Mouse (Mus musculus): ENCODE results near the gene Pygb. TPM values are rescaled to one million over a fixed set of nuclear protein-coding genes. Genes with fewer than 3 reads are reported as not detected.
A peak's percentile ranks its signal among the peaks of the same experiment; 100 is the strongest.

The Pygb gene
- polyA plus RNA-seq, 1 experiment from 2014 or later = 243 TPM

- H3K4me3 ChIP-seq (ENCODE audit: low read length) = no peak overlapping the region
- no peaks in the 10 kb centered on the region for H3K27me3 ChIP-seq (ENCODE audit: control insufficient read depth, insufficient read depth, low read length)
- H3K36me3 ChIP-seq (ENCODE audit: control insufficient read depth, insufficient read depth) = peaks cover 36% of the 10 kb centered on the region
- no peaks in the 10 kb centered on the region for H3K9me3 ChIP-seq (replicated peaks; ENCODE audit: control insufficient read depth, low read length)
- no peak overlapping the region for H3K27ac ChIP-seq (ENCODE audit: low read length)
- H3K4me2 ChIP-seq (ENCODE audit: low read depth, low read length) = no peak overlapping the region
- 92% methylated on average over 3 of the region's 3 CpGs for WGBS
- no peak for ATAC-seq (replicated peaks; ENCODE audit: extremely low read depth, insufficient read depth, low FRiP score)
- peaks cover 15% of the 10 kb centered on the region for H3K4me1 ChIP-seq (ENCODE audit: control insufficient read depth, insufficient read depth, low read length)
- H3K9ac ChIP-seq (ENCODE audit: low read length) = no peak overlapping the region
These were observed 31.5 kb upstream of the Pygb start for GRCm38 (mm10) chr2:150755016-150755415.

- Histone ChIP-seq H3K4me3 (ENCODE audit: low read length) (no peak overlapping the region), H3K27me3 (ENCODE audit: control insufficient read depth, insufficient read depth, low read length) (no peaks in the 10 kb centered on the region), H3K36me3 (ENCODE audit: control insufficient read depth, insufficient read depth) (peaks cover 42% of the 10 kb centered on the region), H3K9ac (ENCODE audit: low read length) (no peak overlapping the region), H3K9me3 (replicated peaks; ENCODE audit: control insufficient read depth, low read length) (no peaks in the 10 kb centered on the region), H3K4me2 (ENCODE audit: low read depth, low read length) (no peak overlapping the region), H3K27ac (ENCODE audit: low read length) (no peak overlapping the region), H3K4me1 (ENCODE audit: control insufficient read depth, insufficient read depth, low read length) (peaks cover 15% of the 10 kb centered on the region)
- WGBS = 81% methylated on average over 7 of the region's 7 CpGs
- ATAC-seq (replicated peaks; ENCODE audit: extremely low read depth, insufficient read depth, low FRiP score) = no peak
These were observed 25.1 kb upstream of the Pygb start for GRCm38 (mm10) chr2:150761476-150761875.

DNA sequence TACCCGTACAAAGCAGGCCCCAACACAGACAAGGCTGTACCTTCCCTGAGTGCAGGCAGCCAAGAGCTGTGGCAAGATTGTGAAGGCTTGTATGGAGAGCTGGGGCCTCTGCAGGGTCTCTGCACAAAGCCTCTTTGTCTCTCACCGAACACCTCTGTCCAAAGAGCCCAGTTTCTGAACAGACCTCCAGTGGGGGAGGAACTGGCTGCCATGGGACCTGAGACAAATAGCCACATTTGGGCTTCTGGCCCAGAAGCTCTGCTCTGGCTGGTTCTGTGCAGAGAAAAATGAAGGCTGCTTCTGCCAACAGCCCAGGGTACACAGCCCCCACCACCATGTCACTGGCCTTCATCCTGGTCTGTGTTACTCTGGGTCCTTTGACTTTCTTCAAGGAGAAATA, 20.9 kb upstream of the Pygb start:
- H3K4me2 ChIP-seq (ENCODE audit: low read depth, low read length) = no peak overlapping the region
- H3K4me3 ChIP-seq (ENCODE audit: low read length) = no peak overlapping the region
- peaks cover 53% of the 10 kb centered on the region for H3K4me1 ChIP-seq (ENCODE audit: control insufficient read depth, insufficient read depth, low read length)
- WGBS = 34% methylated on average over 2 of the region's 2 CpGs
- no peak; the same call in 1 of the 2 replicates for ATAC-seq (replicated peaks; ENCODE audit: extremely low read depth, insufficient read depth, low FRiP score)
- no peak overlapping the region; the same call in 1 of the 2 replicates for H3K9ac ChIP-seq (ENCODE audit: low read length)
- no peaks in the 10 kb centered on the region for H3K27me3 ChIP-seq (ENCODE audit: control insufficient read depth, insufficient read depth, low read length)
- peaks cover 9% of the 10 kb centered on the region for H3K36me3 ChIP-seq (ENCODE audit: control insufficient read depth, insufficient read depth)
- H3K9me3 ChIP-seq (replicated peaks; ENCODE audit: control insufficient read depth, low read length) = no peaks in the 10 kb centered on the region
- H3K27ac ChIP-seq (ENCODE audit: low read length) = peak overlapping the region; percentile 97

GRCm38 (mm10) chr2:150766083-150766862, 20.3 kb upstream of the Pygb start:
- peak overlapping the region; percentile 97 for H3K27ac ChIP-seq (ENCODE audit: low read length)
- WGBS = 64% methylated on average over 4 of the region's 4 CpGs
- H3K9ac ChIP-seq (ENCODE audit: low read length) = peak overlapping the region; percentile 41; the same call in 1 of the 2 replicates

GRCm38 (mm10) chr2:150768678-150769077, 17.9 kb upstream of the Pygb start:
- no peak overlapping the region for H3K4me3 ChIP-seq (ENCODE audit: low read length)
- H3K4me2 ChIP-seq (ENCODE audit: low read depth, low read length) = no peak overlapping the region
- ATAC-seq (replicated peaks; ENCODE audit: extremely low read depth, insufficient read depth, low FRiP score) = no peak
- H3K27me3 ChIP-seq (ENCODE audit: control insufficient read depth, insufficient read depth, low read length) = no peaks in the 10 kb centered on the region
- 26% methylated on average over 1 of the region's 1 CpGs for WGBS
- H3K36me3 ChIP-seq (ENCODE audit: control insufficient read depth, insufficient read depth) = no peaks in the 10 kb centered on the region
- H3K9ac ChIP-seq (ENCODE audit: low read length) = peak overlapping the region; percentile 16; the same call in 1 of the 2 replicates
- H3K4me1 ChIP-seq (ENCODE audit: control insufficient read depth, insufficient read depth, low read length) = peaks cover 71% of the 10 kb centered on the region
- H3K27ac ChIP-seq (ENCODE audit: low read length) = peak overlapping the region; percentile 97
- no peaks in the 10 kb centered on the region for H3K9me3 ChIP-seq (replicated peaks; ENCODE audit: control insufficient read depth, low read length)

More at GRCm38 (mm10) chr2:150766083-150766862, 20.3 kb upstream of the Pygb start:
- Histone ChIP-seq H3K9me3 (replicated peaks; ENCODE audit: control insufficient read depth, low read length) (no peaks in the 10 kb centered on the region), H3K4me1 (ENCODE audit: control insufficient read depth, insufficient read depth, low read length) (peaks cover 60% of the 10 kb centered on the region), H3K4me3 (ENCODE audit: low read length) (no peak overlapping the region), H3K36me3 (ENCODE audit: control insufficient read depth, insufficient read depth) (peaks cover 4% of the 10 kb centered on the region; the same call in 1 of the 2 replicates), H3K4me2 (ENCODE audit: low read depth, low read length) (no peak overlapping the region), H3K27me3 (ENCODE audit: control insufficient read depth, insufficient read depth, low read length) (no peaks in the 10 kb centered on the region)
- no peak for ATAC-seq (replicated peaks; ENCODE audit: extremely low read depth, insufficient read depth, low FRiP score)

- Histone ChIP-seq H3K9me3 (replicated peaks; ENCODE audit: control insufficient read depth, low read length) (no peaks in the 10 kb centered on the region), H3K36me3 (ENCODE audit: control insufficient read depth, insufficient read depth) (no peaks in the 10 kb centered on the region), H3K4me1 (ENCODE audit: control insufficient read depth, insufficient read depth, low read length) (peaks cover 68% of the 10 kb centered on the region), H3K4me2 (ENCODE audit: low read depth, low read length) (peak overlapping the region; percentile 35; the same call in 1 of the 2 replicates), H3K4me3 (ENCODE audit: low read length) (no peak overlapping the region), H3K27ac (ENCODE audit: low read length) (peak overlapping the region; percentile 97), H3K9ac (ENCODE audit: low read length) (peak overlapping the region; percentile 59), H3K27me3 (ENCODE audit: control insufficient read depth, insufficient read depth, low read length) (no peaks in the 10 kb centered on the region)
- 20% methylated on average over 1 of the region's 1 CpGs for WGBS
- peak; percentile 76 for ATAC-seq (replicated peaks; ENCODE audit: extremely low read depth, insufficient read depth, low FRiP score)
These were observed 15.8 kb upstream of the Pygb start for GRCm38 (mm10) chr2:150770747-150771146.

DNA sequence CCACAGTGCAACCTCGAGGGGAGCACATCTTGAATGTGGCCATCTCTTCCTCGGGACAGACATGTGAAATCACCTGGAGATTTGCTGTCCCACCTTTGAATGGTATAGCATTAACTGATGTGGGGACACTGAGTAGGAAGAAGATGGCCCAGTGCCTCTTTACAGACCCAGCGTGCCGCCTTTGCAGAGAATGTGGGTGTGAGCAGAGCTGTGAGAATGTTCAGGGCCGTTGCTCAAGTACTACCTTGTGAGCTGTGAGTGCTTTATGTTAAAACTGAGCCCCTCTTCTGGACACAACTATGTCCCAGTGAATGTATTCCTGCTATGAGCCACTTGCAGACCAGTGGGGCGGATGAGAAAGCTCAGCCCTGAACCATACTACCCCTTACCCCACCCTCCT, 15.4 kb upstream of the Pygb start:
- Histone ChIP-seq H3K9me3 (replicated peaks; ENCODE audit: control insufficient read depth, low read length) (no peaks in the 10 kb centered on the region), H3K36me3 (ENCODE audit: control insufficient read depth, insufficient read depth) (no peaks in the 10 kb centered on the region), H3K4me1 (ENCODE audit: control insufficient read depth, insufficient read depth, low read length) (peaks cover 68% of the 10 kb centered on the region), H3K27me3 (ENCODE audit: control insufficient read depth, insufficient read depth, low read length) (no peaks in the 10 kb centered on the region), H3K27ac (ENCODE audit: low read length) (peak overlapping the region; percentile 97), H3K4me3 (ENCODE audit: low read length) (no peak overlapping the region), H3K4me2 (ENCODE audit: low read depth, low read length) (peak overlapping the region; percentile 35; the same call in 1 of the 2 replicates), H3K9ac (ENCODE audit: low read length) (peak overlapping the region; percentile 59)
- no peak for ATAC-seq (replicated peaks; ENCODE audit: extremely low read depth, insufficient read depth, low FRiP score)
- WGBS = 42% methylated on average over 6 of the region's 6 CpGs

GRCm38 (mm10) chr2:150771996-150772395, 14.5 kb upstream of the Pygb start:
- Histone ChIP-seq H3K4me2 (ENCODE audit: low read depth, low read length) (peak overlapping the region; percentile 13), H3K36me3 (ENCODE audit: control insufficient read depth, insufficient read depth) (no peaks in the 10 kb centered on the region), H3K27me3 (ENCODE audit: control insufficient read depth, insufficient read depth, low read length) (no peaks in the 10 kb centered on the region), H3K27ac (ENCODE audit: low read length) (peak overlapping the region; percentile 97), H3K9ac (ENCODE audit: low read length) (peak overlapping the region; percentile 59), H3K4me1 (ENCODE audit: control insufficient read depth, insufficient read depth, low read length) (peaks cover 62% of the 10 kb centered on the region), H3K9me3 (replicated peaks; ENCODE audit: control insufficient read depth, low read length) (no peaks in the 10 kb centered on the region), H3K4me3 (ENCODE audit: low read length) (no peak overlapping the region)
- 58% methylated on average over 8 of the region's 8 CpGs for WGBS
- ATAC-seq (replicated peaks; ENCODE audit: extremely low read depth, insufficient read depth, low FRiP score) = no peak

DNA sequence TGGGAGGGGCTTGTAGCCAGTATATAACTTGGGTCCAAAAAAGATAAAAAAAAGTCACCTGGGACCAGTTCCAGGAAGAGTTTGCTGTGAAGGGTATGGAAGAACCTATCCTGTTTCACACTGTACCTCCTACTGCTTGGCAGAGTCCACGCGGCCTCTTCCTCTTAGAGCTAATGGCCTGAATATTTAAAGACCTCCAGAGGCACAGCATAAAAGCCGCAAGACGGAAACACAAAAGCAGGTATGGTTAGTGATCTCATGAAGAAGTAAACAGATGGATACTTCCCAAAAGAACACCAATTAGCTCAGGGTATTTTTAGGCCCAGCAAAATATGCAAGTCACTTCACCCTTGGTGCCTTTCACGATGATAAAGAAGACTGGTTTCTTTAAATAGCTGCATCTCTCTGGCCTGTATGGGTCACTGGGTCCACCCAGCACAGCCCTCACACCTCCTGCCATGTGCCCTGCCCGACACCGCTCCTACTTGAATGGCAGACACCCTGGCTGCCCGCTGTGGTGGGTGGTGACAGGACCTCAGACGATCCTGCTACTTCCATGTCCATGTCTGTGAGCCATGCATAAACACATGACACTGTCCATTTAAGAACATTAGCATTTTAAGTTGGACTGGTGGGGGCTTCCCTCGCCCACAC, 13.9 kb upstream of the Pygb start:
- WGBS = 42% methylated on average over 10 of the region's 10 CpGs
- Histone ChIP-seq H3K9ac (ENCODE audit: low read length) (0 out of 2 replicates have a peak overlapping the region, but pooled peaks have one; percentile 59), H3K9me3 (replicated peaks; ENCODE audit: control insufficient read depth, low read length) (no peaks in the 10 kb centered on the region), H3K27ac (ENCODE audit: low read length) (peak overlapping the region; percentile 97), H3K4me3 (ENCODE audit: low read length) (no peak overlapping the region), H3K4me1 (ENCODE audit: control insufficient read depth, insufficient read depth, low read length) (peaks cover 60% of the 10 kb centered on the region), H3K4me2 (ENCODE audit: low read depth, low read length) (peak overlapping the region; percentile 13), H3K27me3 (ENCODE audit: control insufficient read depth, insufficient read depth, low read length) (no peaks in the 10 kb centered on the region), H3K36me3 (ENCODE audit: control insufficient read depth, insufficient read depth) (no peaks in the 10 kb centered on the region)
- peak; percentile 71 for ATAC-seq (replicated peaks; ENCODE audit: extremely low read depth, insufficient read depth, low FRiP score)
